Mouse (Mus musculus) heart, adult 10 weeks (tissue): ENCODE measurements around the gene Snrpb. TPM values are rescaled to one million over a fixed set of nuclear protein-coding genes. Genes with fewer than 3 reads are reported as not detected.

Source experiments
- polyA plus RNA-seq: library from polyadenylated mRNA; stranded (reverse); fragments of 350-450 nt; fragmentation: Illumina TruSeq; extraction: RNeasy Lipid Tissue Mini Kit (QIAGEN cat#74804); gene quantifications from one replicate; pipeline ENCODE4 v1.2.3, GENCODE M21; 2014; ENCODE audit warnings: low read depth, low replicate concordance

The Snrpb gene
- 141 TPM for polyA plus RNA-seq

DNA sequence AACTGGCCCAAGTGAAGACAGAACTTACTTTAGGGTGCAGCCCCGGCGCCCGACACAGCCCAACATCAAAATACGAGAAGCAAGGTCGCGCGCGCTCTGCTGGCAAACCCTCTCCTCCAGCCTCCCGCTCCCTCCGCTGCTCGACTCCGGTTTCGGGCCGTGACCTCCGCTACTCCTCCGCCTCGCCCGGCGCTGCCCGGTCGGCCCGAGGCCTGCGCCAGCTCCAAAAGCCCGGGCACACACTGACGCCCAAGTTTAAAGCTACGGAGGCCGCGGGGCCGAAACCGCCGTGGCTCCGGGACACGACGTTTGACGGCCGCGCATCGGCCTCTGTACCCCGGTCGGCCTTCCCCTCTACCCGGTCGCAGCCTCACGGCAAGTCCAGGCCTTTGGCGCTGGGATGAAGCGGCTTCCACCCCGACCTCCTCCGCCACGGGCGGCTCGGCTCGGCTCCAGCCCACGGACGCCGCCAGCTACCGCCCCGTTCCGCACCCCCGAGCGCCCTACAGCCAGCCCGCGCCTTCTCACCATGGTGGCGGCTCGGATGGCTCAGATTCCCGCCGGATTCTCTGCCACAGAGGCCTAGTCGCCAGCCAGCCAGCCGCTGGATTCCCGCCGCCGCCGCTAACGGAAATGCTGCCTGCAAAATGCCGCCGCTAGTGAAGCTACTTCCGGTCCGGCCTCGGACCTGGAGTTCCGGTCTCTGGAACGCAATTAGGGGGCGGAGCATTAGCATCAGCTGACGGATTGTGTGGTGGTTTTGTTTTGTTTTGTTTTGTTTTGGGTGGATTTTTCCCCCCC lies at the start of gene Snrpb:
TSS of gene Snrpb (minus strand) at position 698 of the 801 bp plus-strand sequence.

GRCm38 (mm10) chr2:130194894-130195293 lies 15.7 kb upstream of the Snrpb start, which contains the start of gene Tmc2:
TSS of gene Tmc2 (plus strand) at chr2:130195194.

Other genes starting within 250 kb of the Snrpb start
- not detected for gene Tgm3, start 167.1 kb downstream of the Snrpb start, polyA plus RNA-seq
- not detected for gene Tgm6, start 67.0 kb downstream of the Snrpb start, polyA plus RNA-seq
- gene Tmc2, start 15.8 kb upstream of the Snrpb start, polyA plus RNA-seq: not detected
- 47.6 TPM for gene Nop56, start 95.0 kb upstream of the Snrpb start, polyA plus RNA-seq
- 950 TPM for gene Idh3b, start 105.1 kb upstream of the Snrpb start, polyA plus RNA-seq
- gene Ebf4, start 115.8 kb upstream of the Snrpb start, polyA plus RNA-seq: 0.73 TPM
- gene Cpxm1, start 218.2 kb upstream of the Snrpb start, polyA plus RNA-seq: 9.0 TPM
- gene Gm28372, start 225.8 kb upstream of the Snrpb start, polyA plus RNA-seq: not detected
- gene 1700020A23Rik, start 225.9 kb upstream of the Snrpb start, polyA plus RNA-seq: not detected
- gene Tmem239, start 227.1 kb upstream of the Snrpb start, polyA plus RNA-seq: not detected
- gene Vps16, start 244.9 kb upstream of the Snrpb start, polyA plus RNA-seq: 35.1 TPM
- 7.9 TPM for gene Pced1a, start 245.3 kb upstream of the Snrpb start, polyA plus RNA-seq